Mouse (Mus musculus) cerebellum, adult 9-10 months (tissue): ENCODE results near the gene Kif19a.
A peak's percentile ranks its signal among the peaks of the same experiment; 100 is the strongest.

Experiments
- DNase-seq: peaks from one replicate; pipeline ENCODE4 v3.0.0; 2022

Gene Kif19a

GRCm38 (mm10) chr11:114786326-114786725 is 21.1 kb downstream of the Kif19a start:
- DNase-seq = no peak

- DNase-seq = peak; percentile 47
Measured at GRCm38 (mm10) chr11:114787611-114788010, 22.4 kb downstream of the Kif19a start.

GRCm38 (mm10) chr11:114789061-114789714 is 24.0 kb downstream of the Kif19a start:
- peak; percentile 86 for DNase-seq

- DNase-seq = no peak
Measured at GRCm38 (mm10) chr11:114789716-114790115, 24.5 kb downstream of the Kif19a start.

- peak; percentile 57 for DNase-seq
Measured at GRCm38 (mm10) chr11:114790171-114790570, 25.0 kb downstream of the Kif19a start.

- peak; percentile 55 for DNase-seq
Measured at GRCm38 (mm10) chr11:114790841-114791240, 25.7 kb downstream of the Kif19a start.

GRCm38 (mm10) chr11:114791351-114791889 is 26.2 kb downstream of the Kif19a start:
- DNase-seq = peak; percentile 67

GRCm38 (mm10) chr11:114791891-114792411 is 26.8 kb downstream of the Kif19a start:
- DNase-seq = peak; percentile 79

GRCm38 (mm10) chr11:114792931-114793494 is 27.8 kb downstream of the Kif19a start:
- DNase-seq = peak; percentile 57

- DNase-seq = peak; percentile 68
Measured at GRCm38 (mm10) chr11:114793868-114794545, 28.8 kb downstream of the Kif19a start.

- DNase-seq = no peak
Measured at GRCm38 (mm10) chr11:114794691-114795090, 29.5 kb downstream of the Kif19a start.

- peak; percentile 97 for DNase-seq
Measured at GRCm38 (mm10) chr11:114795231-114795746, 30.1 kb downstream of the Kif19a start.

- peak; percentile 79 for DNase-seq
Measured at GRCm38 (mm10) chr11:114795848-114796322, 30.7 kb downstream of the Kif19a start, which contains the start of gene Btbd17. Btbd17 (minus strand) TSS chr11:114795945.

- DNase-seq = peak; percentile 51
Measured at GRCm38 (mm10) chr11:114797176-114797575, 32.0 kb downstream of the Kif19a start.

GRCm38 (mm10) chr11:114797981-114798380 is 32.8 kb downstream of the Kif19a start:
- DNase-seq = no peak

GRCm38 (mm10) chr11:114798624-114799023 is 33.4 kb downstream of the Kif19a start, which contains the start of gene Gpr142:
Gpr142 (plus strand) TSS chr11:114798924.
- DNase-seq = peak; percentile 24

- DNase-seq = no peak
Measured at GRCm38 (mm10) chr11:114801906-114802305, 36.7 kb downstream of the Kif19a start.

GRCm38 (mm10) chr11:114802540-114803267 is 37.5 kb downstream of the Kif19a start:
- no peak for DNase-seq

GRCm38 (mm10) chr11:114803990-114804389 is 38.8 kb downstream of the Kif19a start:
- no peak for DNase-seq

- DNase-seq = no peak
Measured at GRCm38 (mm10) chr11:114807025-114807424, 41.8 kb downstream of the Kif19a start.

GRCm38 (mm10) chr11:114807686-114808427 is 42.7 kb downstream of the Kif19a start:
- DNase-seq = peak; percentile 79
